Mouse (Mus musculus) forebrain, embryonic 11.5 days (tissue): ENCODE results near the gene Mpp3. TPM values are rescaled to one million over a fixed set of nuclear protein-coding genes. Genes with fewer than 3 reads are reported as not detected.

ENCODE experiments used
- ATAC-seq: fragments of 200-750 bp; cut with Nextera tagmentation; replicated peaks from 2 replicates; pipeline ENCODE4 v1.8.0; 2017; ENCODE audit warnings: moderate TSS enrichment; ENCODE audit not compliant: low FRiP score
- DNase-seq: peaks from one replicate; pipeline ENCODE4 v3.0.0-alpha.2; 2017; ENCODE audit warnings: low spot score
- H3K27ac ChIP-seq: fragments of 300-500 bp; sonication (generic); 2 replicates; pipeline ENCODE4 v1.5.1; 2014; ENCODE audit warnings: low read depth, low read length
- H3K27me3 ChIP-seq: fragments of 300-500 bp; sonication (generic); 2 replicates; pipeline ENCODE4 v1.6.1; 2014; ENCODE audit warnings: mild to moderate bottlenecking, low read length, mixed read lengths; ENCODE audit not compliant: control insufficient read depth, insufficient read depth
- H3K36me3 ChIP-seq: fragments of 300-500 bp; sonication (generic); 2 replicates; pipeline ENCODE4 v1.6.1; 2014; ENCODE audit warnings: mild to moderate bottlenecking, low read length, moderate library complexity, mixed read lengths; ENCODE audit not compliant: control insufficient read depth, insufficient read depth
- H3K4me1 ChIP-seq: fragments of 300-500 bp; sonication (generic); replicated peaks from 2 replicates; pipeline ENCODE4 v1.6.1; 2014; ENCODE audit warnings: low read length, mixed read lengths; ENCODE audit not compliant: control insufficient read depth, insufficient read depth
- H3K4me2 ChIP-seq: fragments of 300-500 bp; sonication (generic); 2 replicates; pipeline ENCODE4 v1.6.1; 2014; ENCODE audit warnings: low read depth, mild to moderate bottlenecking, low read length, moderate library complexity, mixed read lengths; ENCODE audit not compliant: severe bottlenecking
- H3K4me3 ChIP-seq: fragments of 300-500 bp; sonication (generic); 2 replicates; pipeline ENCODE4 v1.5.1; 2014; ENCODE audit warnings: low read depth, low read length
- H3K9ac ChIP-seq: fragments of 300-500 bp; sonication (generic); 2 replicates; pipeline ENCODE4 v1.6.1; 2014; ENCODE audit warnings: low read length
- H3K9me3 ChIP-seq: fragments of 300-500 bp; sonication (generic); 2 replicates; pipeline ENCODE4 v1.6.1; 2016; ENCODE audit warnings: low read length, mixed read lengths; ENCODE audit not compliant: control insufficient read depth
- WGBS: fragments of 180-500 bp; shearing (Covaris S2); extraction: QIAGEN DNeasy Blood & Tissue Kit; methylation state at CpG from one replicate; pipeline ENCODE4 v1.1.7; 2014; 5-methylcytosine and 5-hydroxymethylcytosine counted together
- polyA plus RNA-seq: library from polyadenylated mRNA; unstranded; fragments of >200 nt; fragmentation: Nextera tagmentation; extraction: Ambion mirVana; gene quantifications from 2 replicates; pipeline ENCODE4 v1.2.1, GENCODE M21; 2014

Gene Mpp3
- polyA plus RNA-seq, result 22.1 and 24.1 TPM in 2 replicates

- Histone ChIP-seq H3K4me1 (peaks cover 11% of the 10 kb centered on the region), H3K4me2 (peak within 1 kb of the TSS; percentile 84), H3K36me3 (no peaks in the 10 kb centered on the region), H3K27me3 (no peaks in the 10 kb centered on the region), H3K9me3 (no peaks in the 10 kb centered on the region), H3K4me3 (peak within 1 kb of the TSS; percentile 65), H3K27ac (peak within 1 kb of the TSS; percentile 83), H3K9ac (peak within 1 kb of the TSS; percentile 83)
- DNase-seq, result no peak
- WGBS, result 76% methylated on average over 6 of the region's 6 CpGs
- ATAC-seq, result no peak
Observed at GRCm38 (mm10) chr11:102028087-102028816, at the start of gene Mpp3. TSS of gene Mpp3 (minus strand) at chr11:102028461.

DNA sequence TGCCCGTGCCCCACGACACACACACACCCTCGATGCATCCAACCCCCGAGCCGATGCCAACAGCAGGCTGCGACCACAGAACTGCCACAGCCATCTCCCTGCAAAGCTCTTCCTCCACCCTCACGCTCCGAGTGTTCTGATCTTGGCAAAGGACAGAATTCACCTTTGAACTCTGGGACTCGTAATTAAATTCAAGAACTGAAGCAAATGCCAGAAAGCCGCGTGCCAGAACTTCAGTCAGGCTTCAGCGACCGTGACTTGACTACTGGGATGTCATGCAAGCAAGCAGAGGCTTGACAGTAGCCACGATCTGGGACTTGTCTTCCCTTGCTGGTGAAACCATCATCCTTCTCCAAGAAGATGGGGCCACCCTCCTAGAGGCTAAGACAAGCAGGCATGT, 45.5 kb upstream of the Mpp3 start:
- Histone ChIP-seq H3K27ac (no peak overlapping the region), H3K4me2 (no peak overlapping the region), H3K4me3 (no peak overlapping the region), H3K9me3 (no peaks in the 10 kb centered on the region), H3K9ac (no peak overlapping the region), H3K4me1 (0 out of 2 replicates have a peak, but pooled peaks cover 1% of the 10 kb centered on the region), H3K27me3 (no peaks in the 10 kb centered on the region), H3K36me3 (no peaks in the 10 kb centered on the region)
- no peak for DNase-seq
- whole genome bisulfite sequencing, result 86% methylated on average over 14 of the region's 14 CpGs
- no peak for ATAC-seq

- H3K4me1 ChIP-seq, result 0 out of 2 replicates have a peak, but pooled peaks cover 1% of the 10 kb centered on the region
- no peaks in the 10 kb centered on the region for H3K27me3 ChIP-seq
- no peak overlapping the region for H3K4me2 ChIP-seq
- H3K27ac ChIP-seq, result no peak overlapping the region
- no peaks in the 10 kb centered on the region for H3K9me3 ChIP-seq
- 88% methylated on average over 5 of the region's 5 CpGs for WGBS
- no peak for DNase-seq
- H3K4me3 ChIP-seq, result no peak overlapping the region
- no peak for ATAC-seq
- H3K9ac ChIP-seq, result no peak overlapping the region
- no peaks in the 10 kb centered on the region for H3K36me3 ChIP-seq
Observed at GRCm38 (mm10) chr11:102072729-102073128, 44.5 kb upstream of the Mpp3 start.

DNA sequence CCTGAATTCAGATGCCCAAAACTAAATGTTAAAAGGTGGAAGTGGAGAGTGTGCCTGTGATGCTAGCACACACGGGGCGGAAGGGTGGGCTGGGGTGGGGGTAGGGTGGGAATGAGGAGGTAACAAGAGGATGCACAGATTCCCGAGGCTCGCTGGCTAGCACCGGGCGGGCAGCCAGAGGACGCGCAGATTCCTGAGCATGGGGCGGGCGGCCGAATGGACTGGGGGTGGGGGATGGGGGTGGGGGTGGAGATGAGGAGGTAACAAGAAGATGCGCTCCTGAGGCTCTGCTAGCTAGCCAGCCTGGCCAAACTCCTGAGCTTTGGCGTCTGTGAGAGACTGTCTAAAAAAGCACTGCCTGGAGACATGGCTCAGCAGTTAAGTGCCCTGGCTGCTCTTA, 42.2 kb upstream of the Mpp3 start:
- no peak overlapping the region for H3K4me3 ChIP-seq
- DNase-seq (no peak), ATAC-seq (no peak)
- H3K27ac ChIP-seq, result no peak overlapping the region
- H3K9me3 ChIP-seq, result no peaks in the 10 kb centered on the region
- H3K9ac ChIP-seq, result no peak overlapping the region
- no peaks in the 10 kb centered on the region for H3K36me3 ChIP-seq
- no peaks in the 10 kb centered on the region for H3K27me3 ChIP-seq
- 0 out of 2 replicates have a peak, but pooled peaks cover 1% of the 10 kb centered on the region for H3K4me1 ChIP-seq
- no peak overlapping the region for H3K4me2 ChIP-seq
- 7% methylated on average over 13 of the region's 13 CpGs for WGBS

- Histone ChIP-seq H3K27me3 (no peaks in the 10 kb centered on the region), H3K36me3 (no peaks in the 10 kb centered on the region), H3K4me2 (no peak overlapping the region), H3K9ac (no peak overlapping the region), H3K4me3 (no peak overlapping the region), H3K4me1 (0 out of 2 replicates have a peak, but pooled peaks cover 1% of the 10 kb centered on the region), H3K27ac (no peak overlapping the region), H3K9me3 (no peaks in the 10 kb centered on the region)
- DNase-seq, result no peak
- 58% methylated on average over 11 of the region's 11 CpGs for WGBS
- no peak for ATAC-seq
Observed at GRCm38 (mm10) chr11:102069633-102070032, 41.4 kb upstream of the Mpp3 start.

- WGBS, result 34% methylated on average over 2 of the region's 2 CpGs
Observed at GRCm38 (mm10) chr11:102068969-102069368, 40.7 kb upstream of the Mpp3 start.

GRCm38 (mm10) chr11:102063076-102063475, 34.8 kb upstream of the Mpp3 start:
- WGBS, result 80% methylated on average over 13 of the region's 13 CpGs
- peaks cover 2% of the 10 kb centered on the region; the same call in 1 of the 2 replicates for H3K4me1 ChIP-seq
- H3K36me3 ChIP-seq, result no peaks in the 10 kb centered on the region; the same call in 1 of the 2 replicates
- no peak overlapping the region for H3K4me3 ChIP-seq
- no peak overlapping the region for H3K9ac ChIP-seq
- no peak overlapping the region for H3K27ac ChIP-seq
- H3K9me3 ChIP-seq, result no peaks in the 10 kb centered on the region
- DNase-seq (no peak), ATAC-seq (no peak)
- H3K27me3 ChIP-seq, result no peaks in the 10 kb centered on the region
- no peak overlapping the region for H3K4me2 ChIP-seq

More at GRCm38 (mm10) chr11:102068969-102069368, 40.7 kb upstream of the Mpp3 start:
- ATAC-seq (no peak), DNase-seq (no peak)
- H3K4me1 ChIP-seq, result 0 out of 2 replicates have a peak, but pooled peaks cover 1% of the 10 kb centered on the region
- H3K9ac ChIP-seq, result no peak overlapping the region
- no peaks in the 10 kb centered on the region for H3K9me3 ChIP-seq
- no peaks in the 10 kb centered on the region for H3K27me3 ChIP-seq
- H3K4me2 ChIP-seq, result no peak overlapping the region
- no peak overlapping the region for H3K4me3 ChIP-seq
- no peak overlapping the region for H3K27ac ChIP-seq
- no peaks in the 10 kb centered on the region; the same call in 1 of the 2 replicates for H3K36me3 ChIP-seq

DNA sequence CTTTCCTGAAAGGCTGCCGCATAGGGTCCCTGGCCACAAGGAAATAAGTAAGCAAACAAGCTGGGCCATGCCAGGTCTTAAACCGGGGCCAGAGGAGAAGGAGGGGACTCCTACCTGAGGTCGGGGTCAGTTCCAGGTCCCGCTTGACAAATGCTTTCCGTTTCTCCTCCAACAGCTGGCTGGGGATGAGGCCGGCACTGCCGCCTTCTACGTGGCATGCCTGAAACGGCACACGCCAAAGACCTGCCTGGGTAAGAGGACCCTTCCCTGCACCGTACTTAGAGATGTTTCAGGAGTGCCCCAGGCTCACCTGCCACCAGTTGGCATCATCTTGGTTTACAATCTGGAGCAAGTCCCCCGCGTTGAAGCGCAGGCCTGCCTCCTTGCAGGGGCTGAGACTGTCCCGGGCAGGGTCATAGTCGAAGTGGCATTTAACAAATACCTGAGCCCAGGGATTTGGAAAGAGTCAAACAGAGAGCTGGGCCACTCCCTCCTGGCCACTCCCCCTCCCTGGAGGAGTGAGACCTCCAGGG, 33.7 kb upstream of the Mpp3 start:
- H3K4me3 ChIP-seq, result no peak overlapping the region
- ATAC-seq (no peak), DNase-seq (no peak)
- H3K4me1 ChIP-seq, result peaks cover 2% of the 10 kb centered on the region; the same call in 1 of the 2 replicates
- no peaks in the 10 kb centered on the region for H3K9me3 ChIP-seq
- no peaks in the 10 kb centered on the region for H3K27me3 ChIP-seq
- H3K27ac ChIP-seq, result no peak overlapping the region
- 21% methylated on average over 16 of the region's 16 CpGs for WGBS
- no peak overlapping the region for H3K9ac ChIP-seq
- no peaks in the 10 kb centered on the region; the same call in 1 of the 2 replicates for H3K36me3 ChIP-seq
- peak overlapping the region; percentile 78; the same call in 1 of the 2 replicates for H3K4me2 ChIP-seq
